Mouse (Mus musculus) C2C12 (cell line): ENCODE measurements around the gene Eapp. TPM values are rescaled to one million over a fixed set of nuclear protein-coding genes. Genes with fewer than 3 reads are reported as not detected.

Experiments used
- H3K27me3 ChIP-seq: one replicate; pipeline ENCODE4 v1.6.1; 2011; ENCODE audit not compliant: control insufficient read depth, insufficient read depth, insufficient read length
- H3K36me3 ChIP-seq: one replicate; pipeline ENCODE4 v1.6.1; 2011; ENCODE audit not compliant: control insufficient read depth, insufficient read depth
- H3K4me3 ChIP-seq: one replicate; pipeline ENCODE4 v1.5.1; 2011; ENCODE audit warnings: mild to moderate bottlenecking, control low read depth; ENCODE audit not compliant: poor library complexity, insufficient read depth, severe bottlenecking
- H3K79me2 ChIP-seq: one replicate; pipeline ENCODE4 v1.6.1; 2011; ENCODE audit not compliant: control insufficient read depth, insufficient read depth
- H3K79me3 ChIP-seq: one replicate; pipeline ENCODE4 v1.6.1; 2011; ENCODE audit warnings: low read depth, control low read depth
- H3ac ChIP-seq: one replicate; pipeline ENCODE3; 2011; ENCODE audit warnings: low read depth; ENCODE audit not compliant: control insufficient read depth, insufficient read length
- CEBPB ChIP-seq: IDR thresholded peaks from one replicate; pipeline ENCODE4 v1.6.1; 2011; ENCODE audit warnings: low read depth, mild to moderate bottlenecking, control low read depth, moderate library complexity
- CTCF ChIP-seq: IDR thresholded peaks from one replicate; pipeline ENCODE4 v1.5.1; 2011; ENCODE audit not compliant: control insufficient read depth, insufficient read depth, insufficient read length
- FOSL1 ChIP-seq: IDR thresholded peaks from one replicate; pipeline ENCODE4 v1.8.0; 2011; ENCODE audit warnings: mild to moderate bottlenecking, low read length; ENCODE audit not compliant: poor library complexity, insufficient read depth, severe bottlenecking
- MAX ChIP-seq: IDR thresholded peaks from one replicate; pipeline ENCODE4 v1.6.1; 2011; ENCODE audit warnings: mild to moderate bottlenecking, control low read depth
- MYOD1 ChIP-seq: IDR thresholded peaks from one replicate; pipeline ENCODE4 v1.6.1; 2011; ENCODE audit warnings: low read depth; ENCODE audit not compliant: control insufficient read depth, insufficient read length
- MYOG ChIP-seq: IDR thresholded peaks from one replicate; pipeline ENCODE4 v1.6.1; 2011; ENCODE audit not compliant: control insufficient read depth, insufficient read length; ENCODE audit errors: extremely low read depth
- USF1 ChIP-seq: IDR thresholded peaks from one replicate; pipeline ENCODE4 v1.6.1; 2011; ENCODE audit warnings: low read depth, mild to moderate bottlenecking, control low read depth, moderate library complexity
- polyA plus RNA-seq: library from polyadenylated mRNA; unstranded; fragments of >200 nt; fragmentation: generic; extraction: Trizol; gene quantifications from one replicate; pipeline ENCODE4 v1.2.1, GENCODE M21; 2012; ENCODE audit warnings: missing spikeins

Gene Eapp
- polyA plus RNA-seq, 1 experiment, result 38.8 TPM

- Histone ChIP-seq H3ac (no peak overlapping the region), H3K36me3 (no peaks in the 10 kb centered on the region), H3K79me3 (peaks cover 27% of the 10 kb centered on the region), H3K79me2 (peaks cover 39% of the 10 kb centered on the region), H3K4me3 (no peak overlapping the region), H3K27me3 (no peaks in the 10 kb centered on the region)
- TF ChIP-seq MYOG, result no peak
Observed at GRCm38 (mm10) chr12:54657226-54657625, 38.5 kb downstream of the Eapp start.

GRCm38 (mm10) chr12:54656396-54657171 lies 39.1 kb downstream of the Eapp start, which contains the start of gene Sptssa:
Gene Sptssa, minus strand, starts transcription at chr12:54656573.
- H3K36me3 ChIP-seq, result no peaks in the 10 kb centered on the region
- peak within 1 kb of the TSS; percentile 47 for H3K4me3 ChIP-seq
- H3K27me3 ChIP-seq, result no peaks in the 10 kb centered on the region
- TF ChIP-seq MAX (peak; percentile 49), USF1 (no peak)
- peak within 1 kb of the TSS; percentile 73 for H3ac ChIP-seq
- peaks cover 45% of the 10 kb centered on the region for H3K79me2 ChIP-seq
- peaks cover 30% of the 10 kb centered on the region for H3K79me3 ChIP-seq

GRCm38 (mm10) chr12:54656039-54656395 lies 39.7 kb downstream of the Eapp start:
- Histone ChIP-seq H3K4me3 (peak overlapping the region; percentile 47), H3K27me3 (no peaks in the 10 kb centered on the region), H3K79me3 (peaks cover 35% of the 10 kb centered on the region), H3K36me3 (no peaks in the 10 kb centered on the region), H3ac (peak overlapping the region; percentile 73), H3K79me2 (peaks cover 51% of the 10 kb centered on the region)
- no peak for TF ChIP-seq USF1
- TF ChIP-seq CEBPB, result no peak
- TF ChIP-seq MAX, result no peak
- TF ChIP-seq MYOD1, result no peak
- TF ChIP-seq MYOG, result no peak

DNA sequence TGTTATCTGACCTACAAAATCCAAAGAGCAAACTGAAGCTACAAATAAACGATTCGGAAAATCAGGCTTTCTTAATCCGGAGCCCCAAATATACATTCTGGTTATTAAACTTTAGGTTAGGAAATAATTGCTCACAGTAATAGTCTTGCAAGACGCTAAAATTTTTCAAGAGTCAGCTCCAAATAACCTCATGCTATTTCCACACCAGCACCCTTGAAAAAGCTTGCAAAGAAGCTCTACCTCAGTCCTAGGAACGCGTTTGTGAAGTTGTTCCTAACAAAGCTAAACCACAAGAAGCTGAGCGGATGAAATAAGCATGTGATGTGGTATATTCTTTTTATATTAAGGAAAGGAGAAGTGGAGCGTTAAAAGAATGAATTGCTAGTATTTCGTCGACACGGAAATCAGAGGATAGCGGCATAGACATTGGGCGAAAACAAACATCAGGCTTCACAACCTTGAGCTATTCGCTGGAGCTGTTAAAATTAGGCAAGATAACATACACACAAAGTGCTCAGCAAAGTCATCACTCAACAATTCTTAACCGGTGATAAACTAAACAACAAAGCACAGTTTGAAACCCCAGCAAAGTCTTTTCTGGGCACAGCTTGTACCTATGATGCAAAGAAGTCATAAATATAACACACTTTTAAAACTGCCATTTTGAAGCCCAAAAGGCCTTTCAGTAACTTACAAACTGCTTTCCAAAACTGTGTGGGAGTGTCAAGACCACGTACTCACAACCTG lies 40.2 kb downstream of the Eapp start:
- Histone ChIP-seq H3ac (peak overlapping the region; percentile 73), H3K27me3 (no peaks in the 10 kb centered on the region), H3K36me3 (peaks cover 4% of the 10 kb centered on the region), H3K79me2 (peaks cover 56% of the 10 kb centered on the region), H3K4me3 (peak overlapping the region; percentile 47), H3K79me3 (peaks cover 36% of the 10 kb centered on the region)
- TF ChIP-seq FOSL1 (no peak), CTCF (no peak), MYOD1 (no peak)

- TF ChIP-seq USF1 (no peak), CTCF (no peak), MYOG (no peak), FOSL1 (no peak), MAX (no peak), MYOD1 (no peak), CEBPB (no peak)
Observed at GRCm38 (mm10) chr12:54654741-54655140, 41.0 kb downstream of the Eapp start.

GRCm38 (mm10) chr12:54654141-54654540 lies 41.6 kb downstream of the Eapp start:
- Histone ChIP-seq H3K79me2 (peaks cover 68% of the 10 kb centered on the region), H3K4me3 (no peak overlapping the region), H3K79me3 (peaks cover 38% of the 10 kb centered on the region), H3ac (no peak overlapping the region), H3K27me3 (no peaks in the 10 kb centered on the region), H3K36me3 (peaks cover 14% of the 10 kb centered on the region)
- TF ChIP-seq MYOD1, result no peak
- no peak for TF ChIP-seq FOSL1
- TF ChIP-seq MAX, result no peak
- TF ChIP-seq USF1, result no peak
- TF ChIP-seq CEBPB, result no peak
- no peak for TF ChIP-seq MYOG
- TF ChIP-seq CTCF, result no peak

More at GRCm38 (mm10) chr12:54654741-54655140, 41.0 kb downstream of the Eapp start:
- Histone ChIP-seq H3ac (no peak overlapping the region), H3K4me3 (no peak overlapping the region), H3K79me2 (peaks cover 63% of the 10 kb centered on the region), H3K79me3 (peaks cover 37% of the 10 kb centered on the region), H3K27me3 (no peaks in the 10 kb centered on the region), H3K36me3 (peaks cover 10% of the 10 kb centered on the region)
